Mouse (Mus musculus): Measurements from ENCODE around the gene Wnk3. TPM values are rescaled to one million over a fixed set of nuclear protein-coding genes. Genes with fewer than 3 reads are reported as not detected.

The Wnk3 gene
- polyA plus RNA-seq, 1 experiment from 2014 or later, result 13.7 TPM

DNA sequence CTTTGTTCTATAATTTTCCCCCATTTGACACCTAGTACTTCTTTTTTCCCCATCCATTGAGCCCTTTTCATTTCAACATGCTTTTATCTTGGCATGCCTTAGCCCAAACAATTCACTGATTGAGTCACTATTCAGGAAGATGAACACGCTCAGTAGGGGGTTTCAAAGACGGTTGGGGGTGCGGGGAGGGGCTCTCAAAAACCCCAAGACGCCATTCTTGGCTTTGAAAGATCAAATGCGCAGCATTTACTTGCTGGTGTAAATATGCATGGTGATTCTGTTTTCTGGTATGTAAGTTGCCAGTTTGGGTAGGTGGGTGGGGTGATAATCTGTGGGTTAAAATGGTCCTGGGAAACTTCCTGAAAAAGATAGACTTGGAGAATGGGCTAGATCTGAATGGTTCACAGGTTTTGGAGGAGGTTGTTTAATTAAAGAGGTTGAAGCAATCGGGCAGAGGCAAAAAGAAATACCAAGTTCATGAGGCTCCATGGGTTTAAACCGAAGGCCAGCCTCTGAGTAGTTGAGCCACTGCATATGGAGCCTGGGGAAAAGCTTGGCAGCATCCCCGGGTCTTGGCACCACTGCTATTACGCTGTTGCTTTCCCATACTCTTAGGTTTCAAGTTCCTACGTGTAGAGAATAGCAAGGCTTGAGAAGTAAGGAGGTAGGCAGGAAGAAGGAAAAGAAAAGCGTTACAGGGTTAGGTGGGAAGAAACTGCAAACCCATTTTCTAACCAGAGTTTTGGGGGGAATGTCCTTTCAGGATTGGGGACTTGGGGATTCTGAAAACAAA is 147.7 kb downstream of the Wnk3 start:
- Histone ChIP-seq H3K27me3 (0 out of 2 replicates have a peak, but pooled peaks cover 2% of the 10 kb centered on the region), H3K4me1 (replicated peaks) (peaks cover 19% of the 10 kb centered on the region), H3K4me2 (peak overlapping the region; percentile 62), H3K9ac (peak overlapping the region; percentile 58; the same call in 1 of the 2 replicates), H3K9me3 (no peaks in the 10 kb centered on the region), H3K27ac (replicated peaks) (peak overlapping the region; percentile 53; the same call in 1 of the 2 replicates), H3K4me3 (peak overlapping the region; percentile 71), H3K36me3 (no peaks in the 10 kb centered on the region)
- no peak for ATAC-seq (ENCODE audit: low FRiP score, low read depth)
- 35% methylated on average over 11 of the region's 11 CpGs for WGBS

- Histone ChIP-seq H3K9me3 (no peaks in the 10 kb centered on the region), H3K27me3 (no peaks in the 10 kb centered on the region), H3K9ac (no peak overlapping the region), H3K4me2 (peak overlapping the region; percentile 62), H3K27ac (replicated peaks) (no peak overlapping the region), H3K36me3 (no peaks in the 10 kb centered on the region), H3K4me1 (replicated peaks) (peaks cover 19% of the 10 kb centered on the region), H3K4me3 (no peak overlapping the region)
- no peak for ATAC-seq (ENCODE audit: low FRiP score, low read depth)
These were observed 149.4 kb downstream of the Wnk3 start for GRCm38 (mm10) chrX:151347278-151347677.

GRCm38 (mm10) chrX:151349322-151349721 is 151.4 kb downstream of the Wnk3 start:
- Histone ChIP-seq H3K9ac (no peak overlapping the region), H3K36me3 (no peaks in the 10 kb centered on the region), H3K27me3 (no peaks in the 10 kb centered on the region), H3K27ac (replicated peaks) (no peak overlapping the region), H3K9me3 (no peaks in the 10 kb centered on the region), H3K4me1 (replicated peaks) (peaks cover 19% of the 10 kb centered on the region), H3K4me2 (no peak overlapping the region), H3K4me3 (no peak overlapping the region)
- ATAC-seq (ENCODE audit: low FRiP score, low read depth), result no peak
- WGBS, result 74% methylated on average over 5 of the region's 5 CpGs

Other genes starting within 250 kb of the Wnk3 start
- gene Gnl3l, start 180.8 kb upstream of the Wnk3 start, polyA plus RNA-seq (2015; fragmentation: Nextera tagmentation; extraction: Ambion mirVana), result 83.2 and 85.0 TPM in 2 replicates
- 15.0 and 16.3 TPM in 2 replicates for gene Fgd1, start 151.9 kb upstream of the Wnk3 start, polyA plus RNA-seq (2015; fragmentation: Nextera tagmentation; extraction: Ambion mirVana)
- 37.6 and 38.5 TPM in 2 replicates for gene Tsr2, start 101.5 kb upstream of the Wnk3 start, polyA plus RNA-seq (2015; fragmentation: Nextera tagmentation; extraction: Ambion mirVana)
- 7.1 and 7.5 TPM in 2 replicates for gene Fam120c, start 146.1 kb downstream of the Wnk3 start, polyA plus RNA-seq (2015; fragmentation: Nextera tagmentation; extraction: Ambion mirVana)

All from hindbrain, embryonic 15.5 days (tissue).